Mouse (Mus musculus): ENCODE data around the gene Ajuba. TPM values are rescaled to one million over a fixed set of nuclear protein-coding genes. Genes with fewer than 3 reads are reported as not detected.

The Ajuba gene
- polyA plus RNA-seq, 1 experiment from 2014 or later: 30.7 TPM

- no peak overlapping the region for H3K4me3 ChIP-seq (ENCODE audit: low read depth, low read length)
- H3K27me3 ChIP-seq (ENCODE audit: control insufficient read depth, insufficient read depth, low read length): no peaks in the 10 kb centered on the region
- no peak overlapping the region for H3K4me2 ChIP-seq
- H3K36me3 ChIP-seq (ENCODE audit: control insufficient read depth, insufficient read depth, low read length): no peaks in the 10 kb centered on the region
- no peak overlapping the region for H3K27ac ChIP-seq (ENCODE audit: low read depth, low read length)
- H3K4me1 ChIP-seq (ENCODE audit: control insufficient read depth, insufficient read depth, low read length): no peaks in the 10 kb centered on the region
- no peak for ATAC-seq (replicated peaks; ENCODE audit: insufficient number of reproducible peaks, low FRiP score, low TSS enrichment)
- 75% methylated on average over 6 of the region's 6 CpGs for WGBS (ENCODE audit: insufficient replicate concordance)
- no peaks in the 10 kb centered on the region for H3K9me3 ChIP-seq (replicated peaks; ENCODE audit: control insufficient read depth, low read length)
- H3K9ac ChIP-seq (ENCODE audit: low read depth, low read length): no peak overlapping the region
Measured at GRCm38 (mm10) chr14:54610648-54611047, 33.3 kb upstream of the Ajuba start.

- 75% methylated on average over 4 of the region's 4 CpGs for WGBS (ENCODE audit: insufficient replicate concordance)
- H3K27ac ChIP-seq (ENCODE audit: low read depth, low read length): no peak overlapping the region
- H3K4me3 ChIP-seq (ENCODE audit: low read depth, low read length): no peak overlapping the region
- no peaks in the 10 kb centered on the region for H3K27me3 ChIP-seq (ENCODE audit: control insufficient read depth, insufficient read depth, low read length)
- no peaks in the 10 kb centered on the region for H3K36me3 ChIP-seq (ENCODE audit: control insufficient read depth, insufficient read depth, low read length)
- no peak overlapping the region for H3K9ac ChIP-seq (ENCODE audit: low read depth, low read length)
- no peaks in the 10 kb centered on the region for H3K9me3 ChIP-seq (replicated peaks; ENCODE audit: control insufficient read depth, low read length)
- no peak overlapping the region for H3K4me2 ChIP-seq
- ATAC-seq (replicated peaks; ENCODE audit: insufficient number of reproducible peaks, low FRiP score, low TSS enrichment): no peak
- H3K4me1 ChIP-seq (ENCODE audit: control insufficient read depth, insufficient read depth, low read length): 0 out of 2 replicates have a peak, but pooled peaks cover 2% of the 10 kb centered on the region
Measured at GRCm38 (mm10) chr14:54609962-54610361, 32.6 kb upstream of the Ajuba start.

- H3K9me3 ChIP-seq (replicated peaks; ENCODE audit: control insufficient read depth, low read length): no peaks in the 10 kb centered on the region
- no peak overlapping the region for H3K4me2 ChIP-seq
- no peaks in the 10 kb centered on the region for H3K36me3 ChIP-seq (ENCODE audit: control insufficient read depth, insufficient read depth, low read length)
- H3K4me1 ChIP-seq (ENCODE audit: control insufficient read depth, insufficient read depth, low read length): 0 out of 2 replicates have a peak, but pooled peaks cover 2% of the 10 kb centered on the region
- no peaks in the 10 kb centered on the region for H3K27me3 ChIP-seq (ENCODE audit: control insufficient read depth, insufficient read depth, low read length)
- H3K9ac ChIP-seq (ENCODE audit: low read depth, low read length): no peak overlapping the region
- WGBS (ENCODE audit: insufficient replicate concordance): 74% methylated on average over 4 of the region's 4 CpGs
- no peak overlapping the region for H3K27ac ChIP-seq (ENCODE audit: low read depth, low read length)
- no peak for ATAC-seq (replicated peaks; ENCODE audit: insufficient number of reproducible peaks, low FRiP score, low TSS enrichment)
- H3K4me3 ChIP-seq (ENCODE audit: low read depth, low read length): no peak overlapping the region
Measured at GRCm38 (mm10) chr14:54609245-54609644, 31.9 kb upstream of the Ajuba start.

- WGBS (ENCODE audit: insufficient replicate concordance): 61% methylated on average over 8 of the region's 8 CpGs
- H3K27ac ChIP-seq (ENCODE audit: low read depth, low read length): no peak overlapping the region
- H3K27me3 ChIP-seq (ENCODE audit: control insufficient read depth, insufficient read depth, low read length): no peaks in the 10 kb centered on the region
- no peak overlapping the region for H3K4me3 ChIP-seq (ENCODE audit: low read depth, low read length)
- H3K4me1 ChIP-seq (ENCODE audit: control insufficient read depth, insufficient read depth, low read length): peaks cover 2% of the 10 kb centered on the region; the same call in 1 of the 2 replicates
- no peaks in the 10 kb centered on the region for H3K36me3 ChIP-seq (ENCODE audit: control insufficient read depth, insufficient read depth, low read length)
- H3K4me2 ChIP-seq: no peak overlapping the region
- no peaks in the 10 kb centered on the region for H3K9me3 ChIP-seq (replicated peaks; ENCODE audit: control insufficient read depth, low read length)
- no peak overlapping the region for H3K9ac ChIP-seq (ENCODE audit: low read depth, low read length)
- ATAC-seq (replicated peaks; ENCODE audit: insufficient number of reproducible peaks, low FRiP score, low TSS enrichment): no peak
Measured at GRCm38 (mm10) chr14:54607226-54607625, 29.9 kb upstream of the Ajuba start.

GRCm38 (mm10) chr14:54605752-54606321 lies 28.5 kb upstream of the Ajuba start, which contains the start of gene 4931414P19Rik:
4931414P19Rik (minus strand) TSS chr14:54605993.
- Histone ChIP-seq H3K9me3 (replicated peaks; ENCODE audit: control insufficient read depth, low read length) (no peaks in the 10 kb centered on the region), H3K4me2 (peak within 1 kb of the TSS; percentile 70), H3K36me3 (ENCODE audit: control insufficient read depth, insufficient read depth, low read length) (no peaks in the 10 kb centered on the region), H3K9ac (ENCODE audit: low read depth, low read length) (peak within 1 kb of the TSS; percentile 77), H3K27ac (ENCODE audit: low read depth, low read length) (peak within 1 kb of the TSS; percentile 70), H3K27me3 (ENCODE audit: control insufficient read depth, insufficient read depth, low read length) (no peaks in the 10 kb centered on the region), H3K4me3 (ENCODE audit: low read depth, low read length) (peak within 1 kb of the TSS; percentile 48), H3K4me1 (ENCODE audit: control insufficient read depth, insufficient read depth, low read length) (peaks cover 2% of the 10 kb centered on the region; the same call in 1 of the 2 replicates)
- 0% methylated on average over 37 of the region's 39 CpGs for WGBS (ENCODE audit: insufficient replicate concordance)
- ATAC-seq (replicated peaks; ENCODE audit: insufficient number of reproducible peaks, low FRiP score, low TSS enrichment): peak; percentile 44; the same call in 1 of the 2 replicates

GRCm38 (mm10) chr14:54603686-54604085 lies 26.3 kb upstream of the Ajuba start:
- no peaks in the 10 kb centered on the region for H3K9me3 ChIP-seq (replicated peaks; ENCODE audit: control insufficient read depth, low read length)
- ATAC-seq (replicated peaks; ENCODE audit: insufficient number of reproducible peaks, low FRiP score, low TSS enrichment): no peak
- H3K4me2 ChIP-seq: peak overlapping the region; percentile 61
- WGBS (ENCODE audit: insufficient replicate concordance): 81% methylated on average over 8 of the region's 8 CpGs
- H3K4me3 ChIP-seq (ENCODE audit: low read depth, low read length): peak overlapping the region; percentile 66
- peaks cover 2% of the 10 kb centered on the region; the same call in 1 of the 2 replicates for H3K4me1 ChIP-seq (ENCODE audit: control insufficient read depth, insufficient read depth, low read length)
- 0 out of 2 replicates have a peak overlapping the region, but pooled peaks have one; percentile 29 for H3K9ac ChIP-seq (ENCODE audit: low read depth, low read length)
- no peaks in the 10 kb centered on the region for H3K27me3 ChIP-seq (ENCODE audit: control insufficient read depth, insufficient read depth, low read length)
- peak overlapping the region; percentile 89 for H3K27ac ChIP-seq (ENCODE audit: low read depth, low read length)
- no peaks in the 10 kb centered on the region for H3K36me3 ChIP-seq (ENCODE audit: control insufficient read depth, insufficient read depth, low read length)

GRCm38 (mm10) chr14:54603038-54603654 lies 25.8 kb upstream of the Ajuba start:
- H3K4me3 ChIP-seq (ENCODE audit: low read depth, low read length): peak overlapping the region; percentile 66
- 1% methylated on average over 46 of the region's 46 CpGs for WGBS (ENCODE audit: insufficient replicate concordance)

GRCm38 (mm10) chr14:54602613-54603012 lies 25.3 kb upstream of the Ajuba start:
- H3K36me3 ChIP-seq (ENCODE audit: control insufficient read depth, insufficient read depth, low read length): no peaks in the 10 kb centered on the region
- H3K9me3 ChIP-seq (replicated peaks; ENCODE audit: control insufficient read depth, low read length): no peaks in the 10 kb centered on the region
- WGBS (ENCODE audit: insufficient replicate concordance): 44% methylated on average over 4 of the region's 4 CpGs
- H3K4me1 ChIP-seq (ENCODE audit: control insufficient read depth, insufficient read depth, low read length): peaks cover 2% of the 10 kb centered on the region; the same call in 1 of the 2 replicates
- H3K4me2 ChIP-seq: peak overlapping the region; percentile 61
- no peaks in the 10 kb centered on the region for H3K27me3 ChIP-seq (ENCODE audit: control insufficient read depth, insufficient read depth, low read length)
- H3K27ac ChIP-seq (ENCODE audit: low read depth, low read length): peak overlapping the region; percentile 89
- ATAC-seq (replicated peaks; ENCODE audit: insufficient number of reproducible peaks, low FRiP score, low TSS enrichment): no peak
- peak overlapping the region; percentile 66 for H3K4me3 ChIP-seq (ENCODE audit: low read depth, low read length)
- peak overlapping the region; percentile 86 for H3K9ac ChIP-seq (ENCODE audit: low read depth, low read length)

More at GRCm38 (mm10) chr14:54603038-54603654, 25.8 kb upstream of the Ajuba start:
- Histone ChIP-seq H3K27ac (ENCODE audit: low read depth, low read length) (peak overlapping the region; percentile 89), H3K4me1 (ENCODE audit: control insufficient read depth, insufficient read depth, low read length) (peaks cover 2% of the 10 kb centered on the region; the same call in 1 of the 2 replicates), H3K9me3 (replicated peaks; ENCODE audit: control insufficient read depth, low read length) (no peaks in the 10 kb centered on the region), H3K27me3 (ENCODE audit: control insufficient read depth, insufficient read depth, low read length) (no peaks in the 10 kb centered on the region), H3K36me3 (ENCODE audit: control insufficient read depth, insufficient read depth, low read length) (no peaks in the 10 kb centered on the region), H3K4me2 (peak overlapping the region; percentile 61), H3K9ac (ENCODE audit: low read depth, low read length) (peak overlapping the region; percentile 86)
- ATAC-seq (replicated peaks; ENCODE audit: insufficient number of reproducible peaks, low FRiP score, low TSS enrichment): peak; percentile 99
